Mouse (Mus musculus) intestine, embryonic 16.5 days (tissue): Measurements from ENCODE around the gene Srrm4. TPM values are rescaled to one million over a fixed set of nuclear protein-coding genes. Genes with fewer than 3 reads are reported as not detected.

Experiments used
- ATAC-seq: fragments of 200-750 bp; cut with Nextera tagmentation; 2 replicates; pipeline ENCODE4 v1.8.0; 2017; ENCODE audit warnings: moderate TSS enrichment, moderate library complexity
- H3K27ac ChIP-seq: fragments of 300-500 bp; sonication (generic); 2 replicates; pipeline ENCODE4 v1.5.1; 2014; ENCODE audit warnings: mild to moderate bottlenecking, low read length
- H3K27me3 ChIP-seq: fragments of 300-500 bp; sonication (generic); replicated peaks from 2 replicates; pipeline ENCODE4 v1.6.1; 2014; ENCODE audit warnings: low read length, control low read depth, mixed read lengths; ENCODE audit not compliant: control insufficient read depth, insufficient read depth
- H3K36me3 ChIP-seq: fragments of 300-500 bp; sonication (generic); 2 replicates; pipeline ENCODE4 v1.6.1; 2014; ENCODE audit warnings: low read length, control low read depth; ENCODE audit not compliant: control insufficient read depth, insufficient read depth
- H3K4me1 ChIP-seq: fragments of 300-500 bp; sonication (generic); 2 replicates; pipeline ENCODE4 v1.6.1; 2014; ENCODE audit warnings: low read length, control low read depth, mixed read lengths; ENCODE audit not compliant: control insufficient read depth, insufficient read depth
- H3K4me2 ChIP-seq: fragments of 300-500 bp; sonication (generic); 2 replicates; pipeline ENCODE4 v1.6.1; 2014; ENCODE audit warnings: low read depth, low read length, control low read depth
- H3K4me3 ChIP-seq: fragments of 300-500 bp; sonication (generic); 2 replicates; pipeline ENCODE4 v1.5.1; 2014; ENCODE audit warnings: mild to moderate bottlenecking, low read length
- H3K9ac ChIP-seq: fragments of 300-500 bp; sonication (generic); 2 replicates; pipeline ENCODE4 v1.6.1; 2014; ENCODE audit warnings: low read depth, low read length
- H3K9me3 ChIP-seq: fragments of 300-500 bp; sonication (generic); 2 replicates; pipeline ENCODE4 v1.6.1; 2016; ENCODE audit warnings: low read length, control low read depth; ENCODE audit not compliant: control insufficient read depth
- WGBS: fragments of 180-500 bp; shearing (Covaris S2); extraction: QIAGEN DNeasy Blood & Tissue Kit; methylation state at CpG from one replicate; pipeline ENCODE4 v1.1.7; 2014; 5-methylcytosine and 5-hydroxymethylcytosine counted together
- polyA plus RNA-seq: library from polyadenylated mRNA; unstranded; fragments of >200 nt; fragmentation: Nextera tagmentation; extraction: Ambion mirVana; gene quantifications from 2 replicates; pipeline ENCODE4 v1.2.1, GENCODE M21; 2015

Gene Srrm4
- polyA plus RNA-seq, 1 experiment from 2014 or later: 1.5 TPM

DNA sequence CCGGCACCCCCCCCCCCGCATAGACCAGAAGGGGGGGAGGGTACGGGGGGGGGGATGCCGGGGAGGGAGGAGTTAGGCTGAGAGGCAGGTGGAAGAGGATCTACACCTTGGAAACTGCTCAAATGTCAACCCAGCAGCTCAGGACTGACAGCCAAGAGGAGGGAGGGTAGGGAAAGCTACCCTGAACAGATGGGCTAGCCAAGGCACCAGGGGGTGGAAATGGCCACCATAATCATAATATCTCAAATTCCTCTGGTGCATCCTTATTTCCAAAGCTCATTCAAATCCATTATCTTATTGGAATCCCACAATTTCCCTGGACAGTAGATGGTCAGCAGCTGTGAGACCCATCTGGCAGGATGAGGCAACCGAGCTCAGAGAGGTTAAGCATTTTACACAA is 19.7 kb downstream of the Srrm4 start:
- Histone ChIP-seq H3K9me3 (no peaks in the 10 kb centered on the region), H3K9ac (no peak overlapping the region), H3K4me2 (no peak overlapping the region), H3K4me1 (no peaks in the 10 kb centered on the region), H3K36me3 (no peaks in the 10 kb centered on the region), H3K27ac (no peak overlapping the region), H3K27me3 (no peaks in the 10 kb centered on the region), H3K4me3 (no peak overlapping the region)
- no peak for ATAC-seq
- WGBS: 44% methylated on average over 2 of the region's 5 CpGs

GRCm38 (mm10) chr5:116571232-116571861 is 20.3 kb downstream of the Srrm4 start:
- no peaks in the 10 kb centered on the region for H3K27me3 ChIP-seq
- 11% methylated on average over 22 of the region's 22 CpGs for WGBS
- H3K9ac ChIP-seq: no peak overlapping the region
- ATAC-seq: no peak
- H3K4me2 ChIP-seq: no peak overlapping the region
- H3K4me1 ChIP-seq: no peaks in the 10 kb centered on the region
- no peak overlapping the region for H3K27ac ChIP-seq
- H3K36me3 ChIP-seq: no peaks in the 10 kb centered on the region
- no peaks in the 10 kb centered on the region for H3K9me3 ChIP-seq
- no peak overlapping the region for H3K4me3 ChIP-seq

DNA sequence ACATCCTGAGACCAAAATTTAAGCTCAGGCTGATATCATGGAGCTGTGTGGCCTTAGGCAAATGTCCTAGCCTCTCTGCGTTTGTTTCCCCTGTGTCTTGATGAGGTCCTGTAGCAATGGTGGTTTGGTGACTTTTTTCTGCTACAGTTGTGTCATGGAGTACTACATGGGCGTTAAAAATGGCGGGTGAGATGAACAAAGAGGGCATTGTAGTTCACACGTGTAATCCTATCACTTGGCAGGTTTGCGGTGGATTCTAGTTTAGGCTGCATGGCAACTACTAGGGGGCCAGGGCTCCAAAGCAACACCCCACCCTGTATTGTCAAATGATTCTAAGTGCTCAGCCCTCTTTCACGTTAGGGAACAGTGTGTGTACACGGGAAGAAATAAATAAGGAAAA is 21.1 kb downstream of the Srrm4 start:
- WGBS: 58% methylated on average over 7 of the region's 7 CpGs
- Histone ChIP-seq H3K27ac (no peak overlapping the region), H3K4me1 (no peaks in the 10 kb centered on the region), H3K36me3 (no peaks in the 10 kb centered on the region), H3K4me3 (no peak overlapping the region), H3K9ac (no peak overlapping the region), H3K4me2 (no peak overlapping the region), H3K27me3 (no peaks in the 10 kb centered on the region), H3K9me3 (no peaks in the 10 kb centered on the region)
- no peak for ATAC-seq

GRCm38 (mm10) chr5:116569629-116570028 is 22.0 kb downstream of the Srrm4 start:
- Histone ChIP-seq H3K4me3 (no peak overlapping the region), H3K4me1 (no peaks in the 10 kb centered on the region), H3K9ac (no peak overlapping the region), H3K27ac (no peak overlapping the region), H3K4me2 (no peak overlapping the region), H3K9me3 (no peaks in the 10 kb centered on the region), H3K36me3 (no peaks in the 10 kb centered on the region), H3K27me3 (no peaks in the 10 kb centered on the region)
- ATAC-seq: 0 out of 2 replicates have a peak, but pooled peaks have one; percentile 16
- 7% methylated on average over 9 of the region's 9 CpGs for WGBS

DNA sequence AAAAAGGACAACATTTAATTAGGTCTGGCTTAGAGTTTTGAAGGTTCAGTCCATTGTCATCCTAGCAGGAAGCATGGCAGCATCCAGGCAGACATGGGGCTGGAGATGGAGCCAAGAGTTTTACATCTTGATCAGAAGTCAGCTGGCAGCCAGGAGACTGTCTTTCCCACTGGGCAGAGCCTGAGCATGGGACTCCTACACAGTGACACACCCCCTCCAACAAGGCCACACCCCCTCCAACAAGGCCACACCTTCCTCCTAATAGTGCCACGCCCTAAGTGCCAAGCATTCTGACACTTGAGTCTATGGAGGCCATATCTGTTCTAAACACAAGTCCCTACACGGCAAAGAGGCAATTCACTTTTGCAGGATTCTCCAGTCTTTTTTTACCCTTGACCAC is 23.6 kb downstream of the Srrm4 start:
- H3K4me2 ChIP-seq: no peak overlapping the region
- no peak for ATAC-seq
- no peak overlapping the region for H3K27ac ChIP-seq
- WGBS: 86% methylated on average over 2 of the region's 2 CpGs
- no peaks in the 10 kb centered on the region for H3K36me3 ChIP-seq
- H3K9ac ChIP-seq: no peak overlapping the region
- no peaks in the 10 kb centered on the region for H3K9me3 ChIP-seq
- no peaks in the 10 kb centered on the region for H3K27me3 ChIP-seq
- H3K4me3 ChIP-seq: no peak overlapping the region
- no peaks in the 10 kb centered on the region for H3K4me1 ChIP-seq

DNA sequence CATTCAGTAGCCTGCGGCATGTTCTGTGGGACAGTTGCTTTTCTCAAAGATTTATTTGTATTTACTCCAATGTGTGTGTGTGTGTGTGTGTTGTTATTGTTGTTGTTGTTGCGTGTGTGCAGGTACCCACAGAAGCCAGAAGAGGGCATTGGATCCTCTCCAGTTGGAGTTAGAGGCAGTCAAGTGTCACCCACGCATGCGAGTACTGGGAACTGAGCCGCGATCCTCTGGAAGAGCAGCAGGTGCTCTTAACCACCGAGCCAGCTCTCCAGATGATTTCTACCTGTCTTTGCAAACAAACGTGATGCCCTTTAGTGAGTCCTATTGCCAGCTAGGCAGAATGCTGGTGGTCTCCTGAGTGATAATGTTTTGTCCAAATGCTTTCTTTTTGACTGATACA is 24.3 kb downstream of the Srrm4 start:
- 89% methylated on average over 8 of the region's 8 CpGs for WGBS

DNA sequence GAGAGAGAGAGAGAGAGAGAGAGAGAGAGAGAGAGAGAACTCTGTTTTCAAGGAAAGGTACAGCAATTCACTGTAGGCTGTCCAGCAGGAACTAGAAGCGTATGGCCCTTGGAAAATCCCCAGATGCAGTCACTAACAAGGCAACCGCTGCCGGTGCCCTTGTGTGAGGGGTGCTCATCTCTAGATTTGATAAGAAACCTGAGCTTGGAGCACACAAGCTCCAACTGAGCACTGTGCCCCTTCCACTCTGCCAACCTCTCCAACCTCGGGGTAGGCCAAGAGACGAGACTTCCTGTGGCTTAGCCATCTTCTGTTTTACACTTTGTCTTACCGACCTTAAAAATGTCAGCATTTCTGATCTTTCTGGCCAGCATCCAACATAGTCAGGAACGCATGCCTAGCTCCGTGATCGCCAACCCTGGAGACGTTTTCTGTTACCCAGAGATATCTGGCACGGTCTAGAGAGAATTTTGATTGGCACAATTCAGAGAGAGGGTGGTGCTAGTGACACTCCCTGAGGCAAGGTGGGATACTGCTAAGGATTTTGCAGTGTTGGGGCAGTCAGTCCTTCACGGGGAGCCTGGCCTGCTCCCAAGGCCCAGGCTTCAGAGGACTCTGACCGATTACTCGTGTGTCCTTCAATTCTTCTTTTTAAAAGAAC is 25.1 kb downstream of the Srrm4 start:
- no peak for ATAC-seq

More for the DNA sequence above, 24.3 kb downstream of the Srrm4 start:
- H3K36me3 ChIP-seq: no peaks in the 10 kb centered on the region
- H3K4me2 ChIP-seq: no peak overlapping the region
- no peak overlapping the region for H3K9ac ChIP-seq
- no peak for ATAC-seq
- no peaks in the 10 kb centered on the region for H3K27me3 ChIP-seq
- no peak overlapping the region for H3K4me3 ChIP-seq
- H3K27ac ChIP-seq: no peak overlapping the region
- H3K4me1 ChIP-seq: no peaks in the 10 kb centered on the region
- no peaks in the 10 kb centered on the region for H3K9me3 ChIP-seq

DNA sequence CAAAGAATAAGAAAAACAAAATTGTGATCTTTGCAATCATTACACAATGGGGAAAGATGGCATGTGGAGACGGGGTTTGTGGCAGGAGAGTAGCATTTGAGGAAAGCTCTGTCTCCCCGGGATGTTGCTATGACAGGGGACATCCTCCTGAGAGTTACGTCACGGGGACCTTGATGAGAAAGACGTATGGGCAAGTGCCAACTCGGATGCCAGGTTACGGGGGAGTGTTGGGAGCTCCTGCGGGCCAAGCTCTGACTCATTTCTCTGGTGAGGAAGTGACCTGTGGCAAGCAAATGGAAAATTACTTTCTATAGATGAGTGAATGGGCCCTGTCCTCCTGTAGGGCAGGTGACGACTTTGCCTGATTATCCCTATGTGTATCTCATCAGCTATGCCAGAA is 26.0 kb downstream of the Srrm4 start:
- H3K9ac ChIP-seq: no peak overlapping the region
- H3K4me3 ChIP-seq: no peak overlapping the region
- no peak for ATAC-seq
- no peaks in the 10 kb centered on the region for H3K9me3 ChIP-seq
- no peak overlapping the region for H3K27ac ChIP-seq
- 85% methylated on average over 9 of the region's 9 CpGs for WGBS
- no peaks in the 10 kb centered on the region for H3K36me3 ChIP-seq
- no peak overlapping the region for H3K4me2 ChIP-seq
- H3K4me1 ChIP-seq: no peaks in the 10 kb centered on the region
- H3K27me3 ChIP-seq: no peaks in the 10 kb centered on the region

More for the DNA sequence above, 25.1 kb downstream of the Srrm4 start:
- Histone ChIP-seq H3K4me3 (no peak overlapping the region), H3K27me3 (no peaks in the 10 kb centered on the region), H3K9me3 (no peaks in the 10 kb centered on the region), H3K9ac (no peak overlapping the region), H3K36me3 (no peaks in the 10 kb centered on the region), H3K4me1 (no peaks in the 10 kb centered on the region), H3K27ac (no peak overlapping the region), H3K4me2 (no peak overlapping the region)
- WGBS: 70% methylated on average over 14 of the region's 14 CpGs

GRCm38 (mm10) chr5:116564391-116564790 is 27.2 kb downstream of the Srrm4 start:
- H3K4me1 ChIP-seq: no peaks in the 10 kb centered on the region
- ATAC-seq: no peak
- H3K27ac ChIP-seq: no peak overlapping the region
- H3K9ac ChIP-seq: no peak overlapping the region
- H3K36me3 ChIP-seq: no peaks in the 10 kb centered on the region
- no peak overlapping the region for H3K4me2 ChIP-seq
- no peak overlapping the region for H3K4me3 ChIP-seq
- WGBS: 73% methylated on average over 3 of the region's 3 CpGs
- no peaks in the 10 kb centered on the region for H3K9me3 ChIP-seq
- no peaks in the 10 kb centered on the region for H3K27me3 ChIP-seq

DNA sequence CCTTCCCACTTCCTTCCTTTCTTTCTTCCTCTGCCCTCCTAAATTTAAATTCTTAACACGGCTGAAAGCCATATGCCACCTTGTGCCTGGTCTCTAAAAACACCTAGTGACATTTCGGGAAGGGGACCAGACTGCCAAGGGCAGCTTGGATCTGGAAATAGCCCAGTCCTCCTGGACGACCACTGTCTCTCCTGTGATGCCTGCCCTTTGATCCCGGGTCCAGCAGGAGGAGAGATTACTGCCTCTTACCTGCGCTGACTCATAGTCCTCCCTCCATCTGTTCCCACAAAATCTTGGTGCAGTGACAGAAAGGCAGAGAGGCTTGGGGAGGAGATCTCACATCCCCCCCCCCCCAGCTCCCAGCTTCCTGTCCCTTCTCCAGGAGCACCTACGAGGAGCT is 27.9 kb downstream of the Srrm4 start:
- Histone ChIP-seq H3K4me1 (no peaks in the 10 kb centered on the region), H3K27me3 (no peaks in the 10 kb centered on the region), H3K4me2 (no peak overlapping the region), H3K9me3 (no peaks in the 10 kb centered on the region), H3K36me3 (no peaks in the 10 kb centered on the region), H3K9ac (no peak overlapping the region), H3K27ac (no peak overlapping the region), H3K4me3 (no peak overlapping the region)
- 45% methylated on average over 6 of the region's 6 CpGs for WGBS
- ATAC-seq: no peak
